Mouse (Mus musculus): Measurements from ENCODE around the gene Serpina16. TPM values are rescaled to one million over a fixed set of nuclear protein-coding genes. Genes with fewer than 3 reads are reported as not detected.

Gene Serpina16
- not detected in 2 replicates for polyA plus RNA-seq (2015; fragmentation: Nextera tagmentation; extraction: Ambion mirVana)

DNA sequence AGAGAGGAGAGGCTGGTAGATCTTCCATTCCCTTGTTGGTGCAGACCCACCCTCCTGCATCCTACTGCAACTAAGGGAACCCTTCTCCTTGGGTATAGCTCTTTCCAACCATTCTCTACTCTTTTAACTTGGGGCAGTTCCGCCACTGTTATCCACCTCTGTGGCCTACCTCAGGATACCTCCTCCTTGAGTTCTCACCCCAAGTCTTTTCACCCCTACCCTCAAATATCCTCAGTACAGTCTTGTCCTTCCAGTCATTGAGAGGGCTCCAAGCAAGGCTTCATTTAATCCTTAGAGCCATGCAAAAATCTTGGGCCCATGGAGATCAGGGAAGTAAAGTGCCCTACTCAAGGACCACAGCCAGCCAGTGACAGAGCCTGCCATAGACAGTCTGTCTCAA lies at the start of gene Serpina16:
Gene Serpina16 (minus strand): TSS at position 101 of the 400 bp plus-strand sequence.
- no peak within 1 kb of the TSS for H3K9ac ChIP-seq (ENCODE audit: low read depth, low read length)
- no peak within 1 kb of the TSS for H3K4me2 ChIP-seq (ENCODE audit: low read length)
- no peak within 1 kb of the TSS for H3K4me3 ChIP-seq (ENCODE audit: low read depth, low read length)
- H3K9me3 ChIP-seq (replicated peaks; ENCODE audit: control insufficient read depth, low read length, poor library complexity, severe bottlenecking) = no peaks in the 10 kb centered on the region
- no peaks in the 10 kb centered on the region for H3K27me3 ChIP-seq (ENCODE audit: control insufficient read depth, insufficient read depth, low read depth, low read length)
- H3K36me3 ChIP-seq (ENCODE audit: control insufficient read depth, insufficient read depth, low read length) = no peaks in the 10 kb centered on the region
- 100% methylated on average over 1 of the region's 1 CpGs for WGBS
- ATAC-seq = no peak
- no peaks in the 10 kb centered on the region for H3K4me1 ChIP-seq (ENCODE audit: control insufficient read depth, insufficient read depth, low read length)
- no peak within 1 kb of the TSS for H3K27ac ChIP-seq (ENCODE audit: low read length)

DNA sequence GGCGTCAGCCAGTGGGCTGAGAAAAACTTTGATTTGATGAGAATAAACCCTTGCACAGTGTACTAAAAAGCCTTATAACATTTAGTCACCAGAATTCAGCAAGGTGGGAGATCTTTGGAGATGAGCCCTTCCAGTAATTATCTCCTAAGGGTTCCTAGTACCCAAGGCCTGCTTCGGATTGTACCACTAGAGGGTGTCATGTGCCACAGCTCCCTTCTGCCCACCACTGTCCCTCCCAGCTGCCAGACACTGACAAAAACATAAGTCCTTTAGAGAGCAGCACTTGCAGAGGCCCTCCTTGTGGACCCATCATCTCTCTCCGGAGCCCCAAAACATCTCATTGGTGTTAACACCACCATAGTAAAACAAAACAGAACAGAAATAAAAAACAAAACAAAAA lies 35.6 kb upstream of the Serpina16 start:
- ATAC-seq = no peak
- H3K36me3 ChIP-seq (ENCODE audit: control insufficient read depth, insufficient read depth, low read length) = no peaks in the 10 kb centered on the region
- H3K4me1 ChIP-seq (ENCODE audit: control insufficient read depth, insufficient read depth, low read length) = no peaks in the 10 kb centered on the region
- H3K9ac ChIP-seq (ENCODE audit: low read depth, low read length) = no peak overlapping the region
- H3K4me2 ChIP-seq (ENCODE audit: low read length) = no peak overlapping the region
- H3K27ac ChIP-seq (ENCODE audit: low read length) = no peak overlapping the region
- H3K4me3 ChIP-seq (ENCODE audit: low read depth, low read length) = no peak overlapping the region
- no peaks in the 10 kb centered on the region for H3K27me3 ChIP-seq (ENCODE audit: control insufficient read depth, insufficient read depth, low read depth, low read length)
- WGBS = 75% methylated on average over 3 of the region's 3 CpGs
- no peaks in the 10 kb centered on the region for H3K9me3 ChIP-seq (replicated peaks; ENCODE audit: control insufficient read depth, low read length, poor library complexity, severe bottlenecking)

DNA sequence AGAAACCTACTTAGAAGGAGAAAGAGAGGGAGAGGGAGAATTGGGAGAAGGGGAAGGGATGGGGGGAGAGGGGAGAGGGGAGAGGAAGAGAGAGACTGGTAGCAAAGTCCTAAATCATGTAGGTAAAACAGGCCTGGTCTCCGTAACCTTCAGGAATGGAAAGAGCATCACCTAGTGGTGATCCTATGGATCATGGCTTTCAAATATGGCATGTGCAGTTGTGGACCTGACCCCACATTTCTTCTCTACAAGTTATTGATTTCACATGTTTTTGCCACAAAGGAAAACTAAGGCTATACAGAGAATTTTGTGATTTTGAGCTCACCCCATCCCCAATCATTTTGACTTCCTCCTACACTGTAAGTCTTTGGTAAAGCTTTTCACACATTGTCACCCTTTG lies 34.5 kb upstream of the Serpina16 start:
- Histone ChIP-seq H3K4me2 (ENCODE audit: low read length) (no peak overlapping the region), H3K36me3 (ENCODE audit: control insufficient read depth, insufficient read depth, low read length) (no peaks in the 10 kb centered on the region), H3K27ac (ENCODE audit: low read length) (no peak overlapping the region), H3K4me1 (ENCODE audit: control insufficient read depth, insufficient read depth, low read length) (no peaks in the 10 kb centered on the region), H3K27me3 (ENCODE audit: control insufficient read depth, insufficient read depth, low read depth, low read length) (no peaks in the 10 kb centered on the region), H3K9me3 (replicated peaks; ENCODE audit: control insufficient read depth, low read length, poor library complexity, severe bottlenecking) (no peaks in the 10 kb centered on the region), H3K4me3 (ENCODE audit: low read depth, low read length) (no peak overlapping the region), H3K9ac (ENCODE audit: low read depth, low read length) (no peak overlapping the region)
- 71% methylated on average over 1 of the region's 1 CpGs for WGBS
- no peak for ATAC-seq

DNA sequence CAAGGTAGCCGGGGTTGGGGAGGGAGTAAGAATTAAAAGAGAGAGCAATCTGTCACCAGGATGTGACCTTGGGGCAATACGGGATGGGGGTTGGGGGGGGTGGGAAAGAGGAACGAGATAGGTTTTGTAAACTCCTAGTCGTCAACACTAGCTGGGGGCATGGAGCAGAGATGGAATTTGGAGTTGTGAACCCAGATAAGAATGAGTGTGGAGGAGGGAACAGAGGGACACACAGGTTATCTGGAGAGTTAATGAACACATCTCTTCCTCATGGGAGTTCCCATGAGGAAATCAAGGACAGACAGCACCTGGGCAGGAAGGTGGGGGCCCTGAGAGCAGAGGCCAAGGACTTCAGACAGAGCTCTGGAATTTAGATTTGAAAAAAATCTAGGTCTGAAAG lies 30.2 kb upstream of the Serpina16 start:
- ATAC-seq = no peak
- Histone ChIP-seq H3K4me2 (ENCODE audit: low read length) (no peak overlapping the region), H3K9me3 (replicated peaks; ENCODE audit: control insufficient read depth, low read length, poor library complexity, severe bottlenecking) (no peaks in the 10 kb centered on the region), H3K27me3 (ENCODE audit: control insufficient read depth, insufficient read depth, low read depth, low read length) (no peaks in the 10 kb centered on the region), H3K36me3 (ENCODE audit: control insufficient read depth, insufficient read depth, low read length) (no peaks in the 10 kb centered on the region), H3K4me3 (ENCODE audit: low read depth, low read length) (no peak overlapping the region), H3K4me1 (ENCODE audit: control insufficient read depth, insufficient read depth, low read length) (no peaks in the 10 kb centered on the region), H3K27ac (ENCODE audit: low read length) (no peak overlapping the region), H3K9ac (ENCODE audit: low read depth, low read length) (no peak overlapping the region)
- 91% methylated on average over 4 of the region's 4 CpGs for WGBS

DNA sequence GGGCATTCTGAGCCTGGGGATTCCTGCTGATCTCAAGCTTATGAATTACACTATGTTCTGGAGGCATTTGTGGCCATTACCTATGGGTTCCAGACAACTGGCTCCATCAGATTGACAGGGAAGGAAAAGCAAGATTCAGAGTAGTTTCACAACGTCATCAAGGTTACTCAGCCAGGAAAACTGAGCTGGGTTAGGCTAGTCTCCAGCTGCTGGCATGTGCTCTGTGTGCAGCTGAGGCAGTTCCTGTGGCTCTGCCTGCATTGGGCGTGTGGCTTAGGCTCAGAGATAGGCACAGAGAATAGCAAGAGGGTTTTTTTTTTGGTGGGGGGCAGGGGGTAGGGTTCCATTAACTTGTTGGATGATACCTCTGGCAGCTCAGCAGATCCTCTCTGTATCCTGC lies 29.6 kb upstream of the Serpina16 start:
- no peaks in the 10 kb centered on the region for H3K9me3 ChIP-seq (replicated peaks; ENCODE audit: control insufficient read depth, low read length, poor library complexity, severe bottlenecking)
- no peak overlapping the region for H3K9ac ChIP-seq (ENCODE audit: low read depth, low read length)
- no peaks in the 10 kb centered on the region for H3K27me3 ChIP-seq (ENCODE audit: control insufficient read depth, insufficient read depth, low read depth, low read length)
- ATAC-seq = no peak
- H3K4me3 ChIP-seq (ENCODE audit: low read depth, low read length) = no peak overlapping the region
- no peak overlapping the region for H3K4me2 ChIP-seq (ENCODE audit: low read length)
- H3K36me3 ChIP-seq (ENCODE audit: control insufficient read depth, insufficient read depth, low read length) = no peaks in the 10 kb centered on the region
- WGBS = 77% methylated on average over 2 of the region's 2 CpGs
- no peak overlapping the region for H3K27ac ChIP-seq (ENCODE audit: low read length)
- H3K4me1 ChIP-seq (ENCODE audit: control insufficient read depth, insufficient read depth, low read length) = no peaks in the 10 kb centered on the region

DNA sequence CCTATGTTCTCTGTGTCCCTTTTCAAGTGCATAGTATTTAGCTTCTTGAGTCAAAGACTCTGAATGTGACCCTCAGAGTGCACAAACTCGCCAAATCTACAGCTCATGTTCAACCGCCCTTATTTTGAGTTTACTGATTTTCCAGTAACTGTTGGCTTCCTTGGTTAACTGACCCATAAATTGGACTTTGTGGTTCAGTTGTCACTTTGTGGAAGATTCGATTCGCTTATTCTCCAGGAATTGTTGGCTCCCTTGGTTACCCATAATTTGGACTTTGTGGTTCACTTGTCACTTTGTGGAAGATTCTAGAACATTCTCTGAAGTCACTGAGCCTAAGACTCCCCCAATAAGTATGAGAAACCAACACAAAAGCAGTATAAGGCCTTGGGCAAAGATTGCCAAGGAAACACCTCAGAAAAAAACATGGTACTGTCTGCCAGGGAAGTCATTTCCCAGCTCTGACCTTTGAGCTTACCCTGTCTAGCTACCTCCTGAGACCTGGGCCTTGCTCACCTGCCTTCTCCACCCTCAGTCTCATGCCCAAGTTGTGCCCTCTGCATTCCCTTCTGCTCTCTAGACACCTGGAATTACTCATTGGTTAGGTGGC lies 24.3 kb upstream of the Serpina16 start:
- no peak overlapping the region for H3K4me3 ChIP-seq (ENCODE audit: low read depth, low read length)
- H3K36me3 ChIP-seq (ENCODE audit: control insufficient read depth, insufficient read depth, low read length) = no peaks in the 10 kb centered on the region
- no peak for ATAC-seq
- WGBS = 85% methylated on average over 4 of the region's 4 CpGs
- no peaks in the 10 kb centered on the region for H3K9me3 ChIP-seq (replicated peaks; ENCODE audit: control insufficient read depth, low read length, poor library complexity, severe bottlenecking)
- no peak overlapping the region for H3K27ac ChIP-seq (ENCODE audit: low read length)
- H3K4me2 ChIP-seq (ENCODE audit: low read length) = no peak overlapping the region
- no peaks in the 10 kb centered on the region for H3K4me1 ChIP-seq (ENCODE audit: control insufficient read depth, insufficient read depth, low read length)
- H3K27me3 ChIP-seq (ENCODE audit: control insufficient read depth, insufficient read depth, low read depth, low read length) = no peaks in the 10 kb centered on the region
- no peak overlapping the region for H3K9ac ChIP-seq (ENCODE audit: low read depth, low read length)

DNA sequence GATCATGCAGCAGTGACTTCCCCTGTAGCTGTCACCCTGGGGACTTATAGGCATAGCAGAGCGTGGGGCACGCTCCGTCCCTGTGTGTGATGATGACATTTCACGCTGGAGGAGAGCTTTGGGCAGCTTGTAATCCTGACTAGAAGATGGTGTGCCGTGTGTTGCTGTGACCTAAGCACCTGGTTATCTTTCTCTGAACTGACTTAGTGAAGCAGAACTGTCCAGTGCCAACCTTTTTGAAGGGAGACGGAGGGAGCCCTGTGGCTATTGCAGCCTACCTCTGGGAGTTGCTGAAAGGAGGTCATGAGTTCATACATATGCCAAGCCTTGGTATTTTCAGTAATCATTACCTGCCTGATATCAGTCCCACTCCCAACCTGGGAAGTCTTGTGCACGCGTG lies 19.5 kb upstream of the Serpina16 start, which contains the start of gene Serpina1f:
Gene Serpina1f (minus strand): TSS at position 101 of the 400 bp plus-strand sequence.
- WGBS = 88% methylated on average over 8 of the region's 8 CpGs
- Histone ChIP-seq H3K4me1 (ENCODE audit: control insufficient read depth, insufficient read depth, low read length) (no peaks in the 10 kb centered on the region), H3K4me2 (ENCODE audit: low read length) (no peak within 1 kb of the TSS), H3K27me3 (ENCODE audit: control insufficient read depth, insufficient read depth, low read depth, low read length) (no peaks in the 10 kb centered on the region), H3K9ac (ENCODE audit: low read depth, low read length) (no peak within 1 kb of the TSS), H3K36me3 (ENCODE audit: control insufficient read depth, insufficient read depth, low read length) (no peaks in the 10 kb centered on the region), H3K27ac (ENCODE audit: low read length) (no peak within 1 kb of the TSS), H3K9me3 (replicated peaks; ENCODE audit: control insufficient read depth, low read length, poor library complexity, severe bottlenecking) (no peaks in the 10 kb centered on the region), H3K4me3 (ENCODE audit: low read depth, low read length) (no peak within 1 kb of the TSS)
- ATAC-seq = no peak

DNA sequence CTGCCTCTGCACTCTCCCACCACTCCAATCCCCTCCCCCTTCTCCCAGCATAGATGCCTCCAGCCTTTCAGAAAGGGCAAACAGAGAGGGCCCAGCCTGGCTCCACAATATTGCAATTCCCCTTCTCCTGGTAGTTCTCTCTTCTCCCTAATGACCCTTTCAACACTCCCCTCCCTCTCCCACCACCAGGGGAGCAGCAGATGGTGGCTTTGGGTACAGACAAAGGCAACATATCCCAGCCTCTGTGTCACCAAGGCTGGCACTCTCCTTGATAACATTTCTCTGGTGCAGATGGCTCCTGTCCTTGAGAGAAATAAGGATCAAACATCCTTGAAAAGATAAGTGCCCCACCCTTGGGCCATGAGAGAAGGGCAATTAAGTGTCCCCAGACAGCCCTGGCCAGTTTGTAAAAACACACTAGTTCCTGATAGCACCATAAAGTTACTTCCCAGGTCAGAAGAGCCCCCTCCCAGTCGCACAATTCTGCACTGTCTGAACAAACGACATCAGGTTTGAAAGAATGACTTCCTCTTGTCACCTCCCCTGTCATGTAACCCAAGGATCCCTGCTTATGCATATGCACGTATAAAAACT lies 12.4 kb upstream of the Serpina16 start:
- no peaks in the 10 kb centered on the region for H3K36me3 ChIP-seq (ENCODE audit: control insufficient read depth, insufficient read depth, low read length)
- H3K27me3 ChIP-seq (ENCODE audit: control insufficient read depth, insufficient read depth, low read depth, low read length) = no peaks in the 10 kb centered on the region
- H3K4me2 ChIP-seq (ENCODE audit: low read length) = no peak overlapping the region
- H3K4me3 ChIP-seq (ENCODE audit: low read depth, low read length) = no peak overlapping the region
- 69% methylated on average over 3 of the region's 3 CpGs for WGBS
- no peak for ATAC-seq
- H3K9ac ChIP-seq (ENCODE audit: low read depth, low read length) = no peak overlapping the region
- no peak overlapping the region for H3K27ac ChIP-seq (ENCODE audit: low read length)
- no peaks in the 10 kb centered on the region for H3K4me1 ChIP-seq (ENCODE audit: control insufficient read depth, insufficient read depth, low read length)
- H3K9me3 ChIP-seq (replicated peaks; ENCODE audit: control insufficient read depth, low read length, poor library complexity, severe bottlenecking) = no peaks in the 10 kb centered on the region

DNA sequence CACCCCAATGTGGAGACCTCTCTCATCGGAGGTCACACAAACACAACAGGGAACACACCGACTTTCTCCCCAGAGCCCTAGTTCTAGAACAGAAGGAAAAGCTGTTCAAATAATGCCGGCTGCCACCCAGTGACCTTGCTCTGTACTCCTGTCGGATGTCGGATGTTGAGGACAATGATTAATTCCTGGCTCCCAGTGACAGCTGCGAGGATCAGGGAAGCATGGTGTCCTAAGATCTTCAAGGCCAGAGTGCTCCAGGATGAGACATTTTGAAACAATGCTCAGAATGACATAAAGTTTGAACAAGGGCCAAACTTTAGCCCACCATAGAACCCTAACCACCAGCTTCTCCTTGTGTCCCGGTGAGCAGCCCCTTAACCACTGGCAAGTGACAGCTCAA lies 11.1 kb upstream of the Serpina16 start:
- no peaks in the 10 kb centered on the region for H3K9me3 ChIP-seq (replicated peaks; ENCODE audit: control insufficient read depth, low read length, poor library complexity, severe bottlenecking)
- no peaks in the 10 kb centered on the region for H3K4me1 ChIP-seq (ENCODE audit: control insufficient read depth, insufficient read depth, low read length)
- no peak overlapping the region for H3K4me3 ChIP-seq (ENCODE audit: low read depth, low read length)
- H3K27me3 ChIP-seq (ENCODE audit: control insufficient read depth, insufficient read depth, low read depth, low read length) = no peaks in the 10 kb centered on the region
- WGBS = 63% methylated on average over 7 of the region's 7 CpGs
- H3K27ac ChIP-seq (ENCODE audit: low read length) = no peak overlapping the region
- no peak overlapping the region for H3K4me2 ChIP-seq (ENCODE audit: low read length)
- H3K9ac ChIP-seq (ENCODE audit: low read depth, low read length) = no peak overlapping the region
- no peaks in the 10 kb centered on the region for H3K36me3 ChIP-seq (ENCODE audit: control insufficient read depth, insufficient read depth, low read length)
- no peak for ATAC-seq

Measured in midbrain, embryonic 16.5 days (tissue).